Mouse (Mus musculus) liver, adult 2 months (tissue): ENCODE measurements around the gene Polr3c.

Experiments
- CTCF ChIP-seq: fragments of 200-500 bp; IDR thresholded peaks from 2 replicates; pipeline ENCODE4 v1.5.1; 2011; ENCODE audit warnings: low read depth, low read length, control low read depth
- POLR2A ChIP-seq: fragments of 200-500 bp; IDR thresholded peaks from 2 replicates; pipeline ENCODE4 v1.6.1; 2011; ENCODE audit warnings: low read length, control low read depth; ENCODE audit not compliant: insufficient read depth; ENCODE audit errors: extremely low read depth

DNA sequence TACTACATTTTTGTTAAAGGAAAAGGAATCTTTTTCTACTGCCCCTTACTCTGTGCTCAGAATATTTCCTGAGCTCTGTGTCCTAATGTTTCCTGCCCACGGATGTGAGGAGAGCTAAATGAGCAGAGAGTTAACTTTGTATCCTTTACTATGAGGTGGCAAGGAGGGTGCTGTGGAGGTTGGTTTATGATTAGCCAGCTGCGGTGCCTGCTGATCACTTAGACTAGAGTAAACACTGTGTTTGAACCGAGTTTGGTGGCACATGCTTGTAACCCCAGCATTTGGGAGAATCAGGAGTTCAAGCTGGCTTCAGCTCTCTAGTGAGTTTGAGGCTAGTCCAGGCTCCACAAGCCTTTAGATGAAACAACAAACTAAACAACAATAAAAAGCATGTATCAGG is 49.7 kb upstream of the Polr3c start:
- TF ChIP-seq CTCF (no peak), POLR2A (no peak)
